Mouse (Mus musculus): Measurements from ENCODE around the gene Ppih.

GRCm38 (mm10) chr4:119284861-119285260 is 35.5 kb downstream of the Ppih start:
- TF ChIP-seq ZC3H11A (IDR thresholded peaks at IDR 0.05; ENCODE audit: borderline replicate concordance, low read depth, low read length) (no peak), CHD2 (IDR thresholded peaks at IDR 0.05; ENCODE audit: low read depth, low read length) (no peak), HCFC1 (IDR thresholded peaks at IDR 0.05; ENCODE audit: borderline replicate concordance, insufficient read depth, low read length) (no peak)
